Mouse (Mus musculus) myocyte (in vitro differentiated cells): ENCODE results near the gene Zfp462.

Source experiments
- CEBPB ChIP-seq: IDR thresholded peaks from 2 replicates; pipeline ENCODE4 v1.6.1; 2011; ENCODE audit warnings: mild to moderate bottlenecking, moderate library complexity; ENCODE audit not compliant: poor library complexity, insufficient read depth, severe bottlenecking
- E2F4 ChIP-seq: IDR thresholded peaks from one replicate; pipeline ENCODE4 v1.6.1; 2011; ENCODE audit warnings: mild to moderate bottlenecking, control low read depth, moderate library complexity; ENCODE audit not compliant: insufficient read depth
- MYOD1 ChIP-seq, 3 experiments: IDR thresholded peaks; one replicate each; pipeline ENCODE4 v1.6.1; 2011; ENCODE audit warnings: control low read depth in 2 of 3, low read depth in 2 of 3, mild to moderate bottlenecking in 2 of 3, moderate library complexity in 1 of 3; ENCODE audit not compliant: insufficient read length in 2 of 3, control insufficient read depth in 1 of 3
- POLR2A ChIP-seq: IDR thresholded peaks from one replicate; pipeline ENCODE4 v1.6.1; 2011; ENCODE audit warnings: low read depth, mild to moderate bottlenecking, control low read depth, moderate library complexity; ENCODE audit not compliant: insufficient read length
- TCF12 ChIP-seq: IDR thresholded peaks from one replicate; pipeline ENCODE4 v1.6.1; 2011; ENCODE audit warnings: mild to moderate bottlenecking, control low read depth; ENCODE audit not compliant: poor library complexity, insufficient read depth, severe bottlenecking

DNA sequence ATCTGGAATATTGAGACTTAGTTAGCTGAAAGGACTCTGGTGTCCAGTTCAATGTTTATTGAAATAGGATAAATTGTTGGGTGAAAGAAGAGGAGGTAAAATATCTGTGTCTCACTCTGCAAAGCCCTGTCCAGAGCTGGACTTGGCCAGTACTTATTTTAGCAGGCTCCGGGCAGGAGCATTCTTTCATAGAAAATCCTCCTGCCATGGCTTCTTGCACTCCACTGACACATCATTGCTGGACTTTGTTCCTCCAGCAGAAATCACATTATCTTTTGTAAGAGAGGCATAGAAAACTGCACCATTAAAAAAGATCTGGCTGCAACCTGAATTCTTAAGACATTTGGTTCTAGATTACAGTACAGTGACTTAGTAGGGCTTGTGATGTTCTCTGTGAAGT lies 61.2 kb downstream of the Zfp462 start:
- TF ChIP-seq POLR2A = no peak
- TF ChIP-seq E2F4 = no peak
- TF ChIP-seq MYOD1 (IDR thresholded peaks at IDR 0.05; ENCODE audit: control insufficient read depth in 1 of 3, insufficient read length in 2 of 3, low read depth in 2 of 3) = no peak
- TF ChIP-seq CEBPB = no peak
- TF ChIP-seq TCF12 = no peak
